Mouse (Mus musculus) hindbrain, embryonic 10.5 days (tissue): ENCODE results near the gene Adora2a. TPM values are rescaled to one million over a fixed set of nuclear protein-coding genes. Genes with fewer than 3 reads are reported as not detected.

Experiments used
- DNase-seq: peaks from one replicate; pipeline ENCODE4 v3.0.0-alpha.2; 2017; ENCODE audit warnings: low spot score
- H3K27ac ChIP-seq: fragments of 300-500 bp; sonication (generic); 2 replicates; pipeline ENCODE4 v1.5.1; 2016; ENCODE audit warnings: mild to moderate bottlenecking, moderate library complexity
- H3K27me3 ChIP-seq: fragments of 300-500 bp; sonication (generic); 2 replicates; pipeline ENCODE4 v1.6.1; 2016; ENCODE audit warnings: mild to moderate bottlenecking; ENCODE audit not compliant: poor library complexity, insufficient read depth, severe bottlenecking
- H3K36me3 ChIP-seq: fragments of 300-500 bp; sonication (generic); 2 replicates; pipeline ENCODE4 v1.6.1; 2016; ENCODE audit warnings: mild to moderate bottlenecking, moderate library complexity
- H3K4me1 ChIP-seq: fragments of 300-500 bp; sonication (generic); replicated peaks from 2 replicates; pipeline ENCODE4 v1.6.1; 2016; ENCODE audit warnings: mild to moderate bottlenecking
- H3K4me3 ChIP-seq: fragments of 300-500 bp; sonication (generic); 2 replicates; pipeline ENCODE4 v1.5.1; 2016; ENCODE audit warnings: mild to moderate bottlenecking, moderate library complexity
- H3K9me3 ChIP-seq: fragments of 300-500 bp; sonication (generic); 2 replicates; pipeline ENCODE4 v1.6.1; 2016; ENCODE audit warnings: mild to moderate bottlenecking, moderate library complexity
- WGBS: fragments of 180-500 bp; shearing (Covaris S2); methylation state at CpG from one replicate; pipeline ENCODE4 v1.1.7; 2016; 5-methylcytosine and 5-hydroxymethylcytosine counted together
- polyA plus RNA-seq: library from polyadenylated mRNA; unstranded; fragments of >200 nt; fragmentation: Nextera tagmentation; extraction: Ambion mirVana; gene quantifications from 2 replicates; pipeline ENCODE4 v1.2.1, GENCODE M21; 2016

Gene Adora2a
- polyA plus RNA-seq, 1 experiment from 2014 or later: 2.4 TPM

GRCm38 (mm10) chr10:75298608-75299007 lies 18.1 kb upstream of the Adora2a start:
- no peak overlapping the region for H3K27ac ChIP-seq
- peaks cover 6% of the 10 kb centered on the region for H3K4me1 ChIP-seq
- H3K9me3 ChIP-seq: no peaks in the 10 kb centered on the region
- no peaks in the 10 kb centered on the region for H3K27me3 ChIP-seq
- H3K36me3 ChIP-seq: peaks cover 59% of the 10 kb centered on the region
- DNase-seq: no peak
- 88% methylated on average over 5 of the region's 5 CpGs for WGBS
- no peak overlapping the region for H3K4me3 ChIP-seq

- Histone ChIP-seq H3K9me3 (no peaks in the 10 kb centered on the region), H3K27me3 (no peaks in the 10 kb centered on the region), H3K4me1 (peaks cover 16% of the 10 kb centered on the region), H3K4me3 (no peak overlapping the region), H3K36me3 (peaks cover 69% of the 10 kb centered on the region), H3K27ac (no peak overlapping the region)
- 92% methylated on average over 5 of the region's 5 CpGs for WGBS
- DNase-seq: no peak
These were observed 16.8 kb upstream of the Adora2a start for GRCm38 (mm10) chr10:75299785-75300418.

GRCm38 (mm10) chr10:75301195-75301806 lies 15.4 kb upstream of the Adora2a start:
- Histone ChIP-seq H3K36me3 (peaks cover 64% of the 10 kb centered on the region), H3K9me3 (no peaks in the 10 kb centered on the region), H3K27ac (no peak overlapping the region), H3K4me3 (no peak overlapping the region), H3K27me3 (no peaks in the 10 kb centered on the region), H3K4me1 (peaks cover 12% of the 10 kb centered on the region)
- 92% methylated on average over 12 of the region's 12 CpGs for WGBS
- no peak for DNase-seq

GRCm38 (mm10) chr10:75301937-75302336 lies 14.7 kb upstream of the Adora2a start:
- H3K4me3 ChIP-seq: no peak overlapping the region
- H3K9me3 ChIP-seq: no peaks in the 10 kb centered on the region
- no peak for DNase-seq
- H3K36me3 ChIP-seq: peaks cover 65% of the 10 kb centered on the region
- no peaks in the 10 kb centered on the region for H3K27me3 ChIP-seq
- H3K4me1 ChIP-seq: peaks cover 12% of the 10 kb centered on the region
- H3K27ac ChIP-seq: no peak overlapping the region
- 92% methylated on average over 4 of the region's 4 CpGs for WGBS

DNA sequence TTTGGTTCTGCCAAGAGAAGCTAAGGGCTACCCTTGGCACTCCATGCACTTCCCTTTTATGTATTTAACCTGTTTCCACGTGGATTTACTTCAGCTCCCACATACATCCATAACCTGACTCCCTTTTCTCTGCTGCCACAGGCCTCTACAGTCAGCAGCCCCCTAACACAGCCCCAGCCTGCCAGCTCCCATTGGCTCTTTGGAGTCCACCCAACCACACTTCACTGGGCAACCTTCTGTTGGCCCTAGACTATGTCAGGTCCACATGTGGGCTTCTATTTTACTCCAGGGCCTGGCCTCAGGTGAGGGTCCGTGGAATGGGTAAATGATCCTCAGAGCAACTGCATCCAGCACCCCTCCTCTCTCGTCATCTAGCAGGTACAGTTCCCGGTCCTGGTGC lies 14.1 kb upstream of the Adora2a start:
- Histone ChIP-seq H3K36me3 (peaks cover 70% of the 10 kb centered on the region), H3K27ac (no peak overlapping the region), H3K4me3 (no peak overlapping the region), H3K27me3 (no peaks in the 10 kb centered on the region), H3K4me1 (peaks cover 12% of the 10 kb centered on the region), H3K9me3 (no peaks in the 10 kb centered on the region)
- no peak for DNase-seq
- WGBS: 92% methylated on average over 4 of the region's 4 CpGs

DNA sequence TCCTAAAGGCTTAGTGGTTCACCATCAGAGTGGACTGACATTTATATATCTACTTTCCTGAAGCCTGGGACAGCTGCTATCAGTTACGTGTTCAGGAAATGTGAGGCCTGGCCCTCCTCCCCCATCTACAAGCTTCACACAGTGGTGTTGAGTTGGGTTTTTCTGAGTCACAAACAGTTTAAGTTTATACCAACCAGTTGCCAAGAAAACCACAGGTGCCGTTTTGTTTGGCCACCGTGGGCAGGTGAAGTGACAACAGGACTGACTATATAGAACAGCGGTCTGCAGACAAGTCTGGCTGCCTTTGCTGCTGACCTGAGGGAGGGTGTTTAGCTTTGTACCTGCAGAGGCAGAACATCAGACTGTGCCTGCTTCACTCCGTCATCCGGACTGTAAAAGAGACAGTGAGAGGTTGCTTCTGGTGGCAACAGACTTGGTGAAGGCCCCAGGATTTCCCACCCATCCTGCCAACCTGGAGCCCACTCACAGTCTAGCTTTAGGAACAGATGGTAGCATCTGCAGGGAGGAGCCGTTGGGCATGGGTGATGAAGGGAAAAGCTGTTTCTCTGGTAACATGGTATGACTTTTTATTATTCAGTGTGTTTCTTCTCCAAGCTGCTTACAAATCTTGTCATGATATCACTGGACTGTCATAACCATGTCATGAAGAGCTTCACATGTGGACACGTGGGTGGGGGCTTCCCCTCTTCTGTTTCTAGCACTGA lies 13.2 kb upstream of the Adora2a start:
- WGBS: 87% methylated on average over 8 of the region's 8 CpGs
- no peak for DNase-seq

DNA sequence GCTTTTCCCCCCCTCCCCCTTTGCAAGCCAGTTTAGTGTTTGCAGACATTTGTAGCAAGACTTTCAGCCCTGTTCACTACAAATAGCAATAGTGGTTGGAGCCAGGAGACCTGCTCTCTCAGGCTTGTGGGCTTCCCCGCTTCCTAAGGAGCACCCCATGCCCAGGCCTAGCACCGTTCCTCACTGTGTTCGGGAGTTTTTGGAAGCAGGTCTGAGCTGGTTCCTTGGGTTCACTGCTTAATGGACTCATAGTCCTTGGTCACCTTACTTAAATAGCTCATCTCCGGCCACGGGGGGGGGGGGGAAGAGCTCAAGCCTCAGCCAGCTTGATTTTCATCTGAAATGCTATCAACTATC lies 12.7 kb upstream of the Adora2a start:
- Histone ChIP-seq H3K27me3 (no peaks in the 10 kb centered on the region), H3K27ac (peak overlapping the region; percentile 24; the same call in 1 of the 2 replicates), H3K36me3 (peaks cover 77% of the 10 kb centered on the region), H3K4me3 (no peak overlapping the region), H3K9me3 (no peaks in the 10 kb centered on the region), H3K4me1 (peaks cover 12% of the 10 kb centered on the region)
- no peak for DNase-seq
- 91% methylated on average over 5 of the region's 5 CpGs for WGBS

More for the DNA sequence above, 13.2 kb upstream of the Adora2a start:
- Histone ChIP-seq H3K4me1 (peaks cover 12% of the 10 kb centered on the region), H3K36me3 (peaks cover 73% of the 10 kb centered on the region), H3K4me3 (no peak overlapping the region), H3K9me3 (no peaks in the 10 kb centered on the region), H3K27me3 (no peaks in the 10 kb centered on the region), H3K27ac (no peak overlapping the region)

- DNase-seq: no peak
- no peak overlapping the region for H3K4me3 ChIP-seq
- peaks cover 77% of the 10 kb centered on the region for H3K36me3 ChIP-seq
- H3K4me1 ChIP-seq: peaks cover 12% of the 10 kb centered on the region
- no peaks in the 10 kb centered on the region for H3K27me3 ChIP-seq
- no peaks in the 10 kb centered on the region for H3K9me3 ChIP-seq
- 70% methylated on average over 6 of the region's 6 CpGs for WGBS
- peak overlapping the region; percentile 24; the same call in 1 of the 2 replicates for H3K27ac ChIP-seq
These were observed 12.3 kb upstream of the Adora2a start for GRCm38 (mm10) chr10:75304413-75304812.

DNA sequence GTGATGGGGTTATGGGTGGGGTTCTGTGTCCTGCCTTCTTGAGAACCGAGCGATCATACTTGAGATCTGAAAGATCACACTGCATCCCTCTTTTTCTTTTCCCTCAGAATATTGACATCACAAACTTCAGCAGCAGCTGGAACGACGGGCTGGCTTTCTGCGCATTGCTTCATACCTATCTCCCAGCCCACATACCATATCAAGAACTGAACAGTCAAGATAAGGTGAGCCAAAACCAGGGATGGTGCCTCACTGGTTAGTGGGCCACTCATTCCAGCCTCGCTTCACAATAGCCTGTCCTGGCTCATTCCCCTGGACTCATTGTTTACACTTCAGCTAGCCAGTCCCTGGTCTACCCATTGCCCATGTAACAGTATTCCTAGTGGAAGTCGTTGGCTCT lies 9.5 kb upstream of the Adora2a start:
- DNase-seq: no peak
- H3K4me3 ChIP-seq: no peak overlapping the region
- WGBS: 93% methylated on average over 7 of the region's 7 CpGs
- H3K36me3 ChIP-seq: peaks cover 85% of the 10 kb centered on the region
- peaks cover 12% of the 10 kb centered on the region for H3K4me1 ChIP-seq
- no peaks in the 10 kb centered on the region for H3K9me3 ChIP-seq
- no peak overlapping the region for H3K27ac ChIP-seq
- H3K27me3 ChIP-seq: no peaks in the 10 kb centered on the region

- Histone ChIP-seq H3K27ac (no peak overlapping the region), H3K9me3 (no peaks in the 10 kb centered on the region), H3K4me1 (peaks cover 23% of the 10 kb centered on the region), H3K27me3 (peaks cover 20% of the 10 kb centered on the region), H3K36me3 (peaks cover 60% of the 10 kb centered on the region), H3K4me3 (no peak overlapping the region)
- no peak for DNase-seq
- WGBS: 88% methylated on average over 7 of the region's 7 CpGs
These were observed 4.3 kb upstream of the Adora2a start for GRCm38 (mm10) chr10:75312361-75312760.

- H3K9me3 ChIP-seq: no peaks in the 10 kb centered on the region
- H3K27me3 ChIP-seq: peaks cover 40% of the 10 kb centered on the region
- peaks cover 40% of the 10 kb centered on the region for H3K36me3 ChIP-seq
- no peak overlapping the region for H3K4me3 ChIP-seq
- H3K27ac ChIP-seq: no peak overlapping the region; the same call in 1 of the 2 replicates
- DNase-seq: no peak
- 75% methylated on average over 6 of the region's 6 CpGs for WGBS
- H3K4me1 ChIP-seq: peaks cover 29% of the 10 kb centered on the region
These were observed 2.3 kb upstream of the Adora2a start for GRCm38 (mm10) chr10:75314190-75314980.

DNA sequence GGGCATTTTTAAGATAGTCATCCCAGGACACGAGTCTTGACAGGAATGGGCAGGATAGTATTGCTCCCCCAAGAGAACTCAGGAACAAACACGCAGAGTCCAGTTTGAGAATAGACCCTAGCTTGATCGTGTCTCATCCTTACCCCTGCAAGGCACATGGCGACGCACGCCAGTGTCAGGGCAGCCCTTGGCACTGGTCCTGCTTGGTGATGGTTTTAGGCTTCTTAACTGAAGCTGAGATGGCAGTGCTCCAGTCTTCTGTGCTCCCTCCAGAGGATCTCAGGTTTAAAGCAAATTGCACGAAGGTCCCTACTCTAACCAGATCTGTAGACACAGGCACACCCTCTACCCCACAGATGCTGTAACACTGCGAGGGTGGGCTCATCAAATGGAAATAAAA lies 921 bp upstream of the Adora2a start:
- no peak for DNase-seq
- H3K9me3 ChIP-seq: no peaks in the 10 kb centered on the region
- H3K4me1 ChIP-seq: peaks cover 35% of the 10 kb centered on the region
- peaks cover 26% of the 10 kb centered on the region for H3K36me3 ChIP-seq
- H3K27ac ChIP-seq: no peak overlapping the region
- H3K27me3 ChIP-seq: peaks cover 53% of the 10 kb centered on the region
- no peak overlapping the region for H3K4me3 ChIP-seq
- WGBS: 80% methylated on average over 8 of the region's 8 CpGs
